Mouse (Mus musculus) left cerebral cortex, postnatal 14 days (tissue): Measurements from ENCODE around the gene Amotl1. TPM values are rescaled to one million over a fixed set of nuclear protein-coding genes. Genes with fewer than 3 reads are reported as not detected.
"Not testable (repeated sequence)": the region's sequence is repeated elsewhere in the genome, so short reads cannot be mapped to it uniquely, and the experiment has no call there.

ENCODE experiments used
- DNase-seq, 2 experiments: peaks; one replicate each; pipeline ENCODE4 v3.0.0; 2021 to 2022; ENCODE audit warnings: low spot score in 2 of 2, mixed read lengths in 1 of 2
- intact Hi-C: fragments of 180-260 bp; cut with DNase I; formaldehyde crosslinking; loops from one replicate; pipeline ENCODE4 v1.15.1; 2025
- total RNA-seq, 2 experiments: library from RNA; stranded (reverse); gene quantifications; 2 replicates each; pipeline ENCODE4 v1.2.3; 2021

Gene Amotl1
- total RNA-seq, 2 experiments from 2014 or later = 12.9 to 15.8 TPM

DNA sequence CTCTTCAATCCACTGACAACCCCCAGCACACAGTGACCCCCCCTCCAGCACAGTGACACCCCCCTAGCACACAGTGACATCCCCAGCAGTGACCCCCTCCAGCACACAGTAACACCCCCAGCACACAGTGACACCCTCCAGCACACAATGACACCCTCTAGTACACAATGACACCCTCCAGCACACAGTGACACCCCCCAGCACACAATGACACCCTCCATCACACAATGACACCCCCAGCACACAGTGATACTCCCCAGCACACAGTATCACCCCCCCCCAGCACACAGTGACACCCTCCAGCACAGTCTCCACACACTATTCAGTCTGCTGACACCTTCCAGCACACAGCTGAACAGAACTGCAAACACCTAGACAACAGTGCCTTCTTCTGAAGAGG, 32.3 kb downstream of the Amotl1 start:
- intact Hi-C loops = no loop called here
- DNase-seq = no peak

DNA sequence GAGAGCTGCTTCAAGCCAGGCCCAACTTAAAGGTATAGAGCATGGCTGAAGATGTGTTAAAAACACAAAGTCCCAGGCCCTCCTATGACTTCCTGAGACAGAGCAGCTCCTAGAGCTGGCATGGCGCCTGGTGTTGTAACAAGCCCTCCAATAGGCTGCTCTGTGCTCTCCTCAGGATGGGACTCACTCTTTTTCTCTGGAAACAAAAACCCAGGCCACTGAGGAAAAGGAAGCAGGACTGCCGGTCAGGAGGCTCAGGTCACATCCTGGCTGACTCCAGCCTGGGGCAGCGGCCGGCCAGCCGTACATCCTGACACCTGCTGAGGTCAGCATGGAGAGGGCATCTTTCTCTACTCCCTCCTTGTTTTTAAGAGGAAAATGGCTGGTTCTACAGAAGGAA, 36.3 kb downstream of the Amotl1 start:
- intact Hi-C loops = no loop called here

DNA sequence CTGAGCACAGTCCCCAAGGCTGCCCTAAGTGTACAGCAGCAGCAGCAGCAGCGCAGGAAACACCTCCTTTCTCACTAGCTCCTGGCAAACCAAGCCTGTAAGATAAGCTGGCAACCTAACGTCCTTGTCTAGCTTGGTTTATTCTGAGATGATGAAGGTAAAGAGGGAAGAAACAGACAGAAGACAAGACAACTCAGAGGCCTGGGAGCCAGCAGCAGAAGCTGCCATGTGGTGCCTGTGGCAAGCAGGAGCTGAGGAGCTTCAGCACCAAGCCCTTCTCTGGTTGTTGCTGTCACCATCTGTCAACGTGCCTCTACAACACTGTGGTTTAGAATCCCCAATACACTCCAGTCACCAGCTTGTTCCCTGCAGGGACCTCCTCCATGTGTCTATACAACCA, 37.4 kb downstream of the Amotl1 start:
- no peak for DNase-seq
- intact Hi-C loops = no loop called here

More for the DNA sequence above, 36.3 kb downstream of the Amotl1 start:
- no peak for DNase-seq

DNA sequence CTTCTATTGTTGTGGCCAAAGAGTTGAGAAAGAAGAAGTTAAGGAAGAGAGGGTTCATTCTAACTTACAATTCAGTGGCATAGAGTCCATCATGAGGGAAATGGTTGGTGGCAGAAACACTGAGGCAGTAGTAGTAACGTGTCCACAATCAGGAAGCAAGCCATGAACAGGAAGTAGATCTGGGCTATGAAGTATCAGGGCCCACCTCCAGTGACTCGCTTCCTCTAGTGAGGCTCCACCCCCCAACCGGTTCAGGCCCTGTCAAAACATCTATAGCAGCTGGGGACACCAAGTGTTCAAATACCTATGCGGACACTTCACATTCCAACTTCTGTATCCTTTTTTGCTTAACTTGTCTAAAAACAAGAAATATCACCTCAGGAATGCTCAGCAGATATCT, 38.9 kb downstream of the Amotl1 start:
- intact Hi-C loops = no loop called here
- DNase-seq = no peak

DNA sequence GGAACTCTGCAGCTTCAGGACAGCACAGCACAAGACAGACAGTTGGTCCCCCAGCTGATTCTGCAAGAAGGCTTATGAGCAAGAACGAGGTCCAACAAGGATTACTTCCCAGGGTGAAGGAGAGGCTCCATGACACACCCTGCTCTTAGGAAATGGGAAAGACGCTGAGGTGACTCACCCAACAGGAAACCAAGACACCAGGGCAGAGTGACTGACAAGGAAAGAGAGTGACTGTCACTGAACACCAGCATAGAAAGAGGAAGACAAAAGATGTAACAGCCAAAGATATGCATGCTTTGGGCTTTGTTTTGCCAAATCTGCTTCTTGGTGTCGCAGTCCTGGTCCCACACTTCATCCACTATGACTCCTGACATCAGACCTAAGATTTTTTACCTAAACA, 40.5 kb downstream of the Amotl1 start:
- intact Hi-C loops = no loop called here
- DNase-seq = no peak

DNA sequence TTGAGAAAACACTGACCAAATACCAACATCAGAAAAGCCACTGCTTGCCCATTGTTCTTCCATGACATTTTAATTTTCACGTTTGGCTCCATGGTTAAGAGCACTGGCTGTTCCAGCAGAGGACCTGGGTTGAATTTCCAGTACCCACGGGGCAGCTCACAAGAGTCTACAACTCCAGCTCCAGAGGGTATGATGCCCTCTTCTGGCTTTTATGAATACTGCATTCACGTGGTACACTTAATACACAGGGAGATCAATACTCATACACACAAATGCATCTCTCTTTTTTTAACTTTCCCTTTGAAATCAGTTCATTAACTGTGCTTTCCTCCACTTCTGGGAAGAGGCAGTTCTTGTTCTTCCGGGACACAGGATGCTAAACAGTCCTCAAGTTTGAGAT, 41.4 kb downstream of the Amotl1 start:
- intact Hi-C loops = no loop called here
- DNase-seq = no peak

DNA sequence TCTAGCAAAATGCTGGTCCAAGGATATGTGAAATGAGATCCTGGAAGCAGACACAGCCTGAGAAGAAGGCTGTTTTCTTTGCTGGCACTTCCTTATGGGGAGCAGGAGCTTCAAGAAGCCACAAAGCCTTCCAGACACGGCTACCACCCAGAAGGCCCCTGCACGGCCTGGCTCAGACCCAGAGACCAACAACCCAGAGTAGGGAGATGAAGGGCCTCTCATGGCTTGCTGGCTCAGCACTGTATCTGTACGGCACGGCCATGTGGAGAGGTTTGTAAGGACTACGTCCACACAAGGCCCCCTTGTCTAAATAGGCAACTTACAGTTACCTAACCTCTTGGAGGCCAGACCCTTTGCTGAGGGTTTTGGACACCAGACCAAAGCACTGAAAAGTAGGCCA, 45.1 kb downstream of the Amotl1 start:
- intact Hi-C loops = no loop called here
- DNase-seq = no peak

DNA sequence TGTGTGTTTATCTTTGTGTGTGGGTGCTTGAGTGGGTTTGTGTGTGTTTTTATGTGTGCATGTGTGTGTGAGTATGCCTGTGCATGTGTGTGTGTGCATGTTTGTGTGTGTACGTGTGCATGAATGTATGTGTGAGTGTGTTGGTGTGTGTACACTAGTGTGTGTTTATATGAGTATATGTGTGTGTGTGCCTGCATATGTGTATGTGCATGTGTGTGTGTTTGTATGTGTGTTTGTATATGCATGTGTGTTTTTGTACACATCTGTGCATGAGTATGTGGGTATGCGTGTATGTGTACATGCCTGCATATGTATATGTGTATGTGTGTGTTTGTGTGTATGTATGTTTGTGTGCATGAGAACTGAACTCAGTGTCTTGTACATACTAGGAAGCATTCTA, 46.7 kb downstream of the Amotl1 start:
- DNase-seq = no peak
- intact Hi-C loops = no loop called here

DNA sequence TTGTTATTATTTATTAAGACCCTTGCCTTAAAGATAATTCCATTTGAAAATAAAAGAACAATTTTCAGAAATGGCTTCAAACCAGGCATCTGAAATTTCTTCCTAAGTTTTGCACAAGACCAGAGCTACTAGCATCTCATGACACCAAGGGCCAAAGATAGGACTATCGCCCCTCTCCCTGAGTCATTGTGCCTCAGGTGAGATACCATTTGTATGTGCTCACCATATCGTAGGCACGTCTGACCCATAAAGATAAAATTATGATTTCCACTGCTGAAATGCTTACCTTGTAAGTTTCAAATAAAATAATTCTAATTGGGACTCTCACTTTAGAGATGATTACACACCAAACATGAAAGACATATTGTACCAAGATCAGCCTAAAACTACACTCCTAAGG, 47.4 kb downstream of the Amotl1 start:
- DNase-seq = no peak
- intact Hi-C loops = no loop called here

DNA sequence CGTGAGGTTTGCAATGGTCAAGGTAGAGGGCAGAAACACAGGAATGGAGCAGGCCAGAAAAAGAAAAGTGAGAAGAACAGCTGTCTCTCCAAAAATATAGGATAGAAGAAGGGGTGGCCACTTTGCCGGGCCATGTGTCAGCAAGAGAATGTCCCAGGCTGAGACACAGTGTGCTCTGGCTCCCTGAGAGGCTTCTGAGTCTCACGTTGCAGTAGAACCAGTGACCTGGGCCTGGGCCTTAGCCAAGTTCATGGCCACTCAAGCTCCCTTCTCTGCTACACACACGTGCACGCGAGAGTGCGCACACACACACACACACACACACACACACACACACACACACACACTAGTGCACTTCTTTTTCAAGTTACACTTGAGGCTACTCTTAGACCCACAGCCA, 48.0 kb downstream of the Amotl1 start:
- intact Hi-C loops = no loop called here
- no peak for DNase-seq

DNA sequence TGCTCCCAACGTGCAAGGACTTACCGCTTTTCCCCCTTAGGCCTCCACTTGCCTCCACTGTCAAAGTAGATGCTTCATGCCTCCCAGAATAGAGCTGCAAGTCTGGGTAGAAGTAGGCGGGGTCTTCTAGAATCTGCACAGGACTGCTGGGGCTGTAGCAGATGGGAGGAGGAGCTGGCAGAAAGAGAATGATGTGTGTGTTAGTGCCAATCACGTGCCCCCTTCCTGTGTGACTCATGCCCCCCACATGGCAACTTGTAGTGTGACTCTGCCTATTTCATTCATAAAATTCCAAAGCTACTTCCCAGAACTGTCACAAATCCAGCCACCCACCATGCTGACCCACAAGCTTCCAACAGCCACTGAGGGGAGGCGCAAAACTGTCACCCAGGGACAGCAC, 48.4 kb downstream of the Amotl1 start:
- DNase-seq = peak; percentile 62 to 86
- intact Hi-C loops = no loop called here

DNA sequence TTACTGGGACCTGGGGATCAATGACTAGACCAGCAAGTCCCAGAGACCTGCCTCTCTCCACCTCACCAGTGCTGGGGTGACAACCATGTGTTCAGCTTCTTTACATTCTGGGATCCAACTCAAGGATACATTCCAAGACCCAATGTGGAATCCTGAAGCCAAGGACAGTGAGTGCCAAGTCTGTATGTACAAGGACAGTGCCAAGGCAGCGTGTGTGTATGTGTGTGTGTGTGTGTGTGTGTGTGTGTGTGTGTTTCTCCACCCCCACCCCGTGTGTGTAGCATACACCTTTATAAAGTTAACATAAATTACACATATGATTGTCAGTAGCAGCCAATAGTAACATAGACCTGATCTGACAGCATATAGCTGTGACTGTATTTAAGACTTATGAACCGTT, 49.0 kb downstream of the Amotl1 start:
- DNase-seq = no peak
- intact Hi-C loops = no loop called here

DNA sequence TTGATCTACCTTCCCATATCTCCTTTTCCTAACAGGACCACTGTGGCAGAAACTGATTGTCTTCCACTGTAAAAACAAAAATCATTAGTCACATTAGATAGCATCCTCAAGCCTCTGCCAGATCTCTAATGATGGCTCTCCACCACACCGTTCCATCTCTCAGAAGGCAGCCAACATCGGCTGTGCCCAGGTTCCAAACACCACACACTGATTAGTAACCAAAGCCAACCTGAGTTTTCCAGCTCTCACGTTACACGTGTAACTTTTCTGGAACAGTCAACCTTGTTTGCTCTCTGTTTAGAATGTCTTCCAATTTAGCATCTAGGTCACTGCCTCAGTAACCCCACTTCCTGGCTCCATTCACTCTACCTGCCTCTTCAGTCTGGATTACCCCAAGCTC, 51.0 kb downstream of the Amotl1 start:
- intact Hi-C loops = no loop called here
- no peak for DNase-seq

DNA sequence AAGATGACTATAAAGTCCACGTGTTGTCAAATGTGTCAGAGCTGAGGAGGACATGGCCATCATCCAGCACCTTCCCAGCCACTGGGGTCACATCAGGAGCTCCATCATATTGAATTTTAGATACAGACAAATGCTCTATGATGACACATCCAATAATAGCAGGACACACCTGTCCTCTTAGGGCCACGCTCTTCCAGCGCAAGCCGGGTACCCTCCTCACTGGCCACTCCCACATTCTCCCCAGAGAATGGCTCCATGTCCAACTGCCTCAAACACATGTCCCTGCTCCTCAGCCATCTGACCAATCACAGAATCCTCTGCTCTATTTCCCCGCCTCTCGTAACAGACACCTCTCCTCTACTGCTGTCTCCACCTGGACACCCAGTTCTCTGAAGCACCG, 54.2 kb downstream of the Amotl1 start:
- intact Hi-C loops = no loop called here
- no peak for DNase-seq

DNA sequence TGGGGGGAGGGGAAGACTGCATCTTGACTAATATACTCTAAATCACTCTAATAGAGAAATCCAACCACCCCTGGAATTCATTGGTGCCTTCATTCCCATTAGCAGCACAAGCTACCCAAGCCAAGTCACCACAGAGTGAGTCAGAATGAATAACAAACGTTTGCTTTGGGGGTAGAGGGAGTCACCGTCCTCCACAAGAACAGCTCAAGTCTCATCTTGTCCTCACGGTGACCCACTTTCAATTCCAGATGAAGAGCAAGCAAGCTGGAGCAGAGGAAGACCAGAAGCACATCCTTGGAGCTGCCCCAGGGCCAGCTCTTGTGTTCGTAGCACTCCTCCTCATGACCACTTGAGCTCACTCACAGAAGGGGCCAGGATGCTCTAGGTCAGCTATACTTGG, 56.2 kb downstream of the Amotl1 start:
- no peak for DNase-seq
- intact Hi-C loops = no loop called here

DNA sequence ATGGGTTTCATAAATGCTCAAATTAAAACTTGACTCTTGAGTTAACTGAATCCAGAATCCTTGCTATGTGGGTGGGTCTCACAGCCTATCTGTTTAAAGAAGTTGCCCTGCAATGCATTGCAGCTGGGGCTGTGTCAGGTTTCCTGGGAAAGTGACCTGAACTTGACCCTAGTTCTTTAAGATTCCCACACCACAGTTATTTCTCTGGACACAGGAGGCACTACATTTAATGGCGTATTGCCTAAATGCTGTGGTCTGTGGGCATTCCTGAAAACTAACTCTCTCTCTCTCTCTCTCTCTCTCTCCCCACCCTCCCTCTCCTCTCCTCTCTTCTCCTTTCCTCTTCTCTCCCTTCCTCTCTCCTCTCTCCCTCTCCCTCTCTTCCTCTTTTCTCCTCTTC, 59.2 kb downstream of the Amotl1 start:
- intact Hi-C loops = no loop called here
- no peak for DNase-seq

DNA sequence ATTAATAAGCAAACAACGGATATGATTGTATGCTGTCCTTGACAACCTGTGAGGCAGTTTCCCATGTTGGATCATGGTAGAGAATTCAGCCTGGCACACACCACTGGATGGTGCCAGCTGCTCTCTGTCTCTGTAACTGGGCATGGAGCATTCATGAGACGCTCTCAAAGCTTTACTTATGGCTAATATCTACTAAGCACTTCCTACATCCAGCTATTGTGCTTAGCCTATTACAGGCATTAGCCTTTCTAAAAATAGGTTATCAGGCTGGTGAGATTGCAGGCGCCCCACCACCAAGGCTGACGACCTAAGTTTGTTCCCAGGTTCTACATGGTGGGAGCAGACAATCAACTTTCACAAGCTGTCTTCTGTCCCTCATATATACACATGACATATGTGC, 65.9 kb downstream of the Amotl1 start:
- intact Hi-C loops = no loop called here
- no peak for DNase-seq

DNA sequence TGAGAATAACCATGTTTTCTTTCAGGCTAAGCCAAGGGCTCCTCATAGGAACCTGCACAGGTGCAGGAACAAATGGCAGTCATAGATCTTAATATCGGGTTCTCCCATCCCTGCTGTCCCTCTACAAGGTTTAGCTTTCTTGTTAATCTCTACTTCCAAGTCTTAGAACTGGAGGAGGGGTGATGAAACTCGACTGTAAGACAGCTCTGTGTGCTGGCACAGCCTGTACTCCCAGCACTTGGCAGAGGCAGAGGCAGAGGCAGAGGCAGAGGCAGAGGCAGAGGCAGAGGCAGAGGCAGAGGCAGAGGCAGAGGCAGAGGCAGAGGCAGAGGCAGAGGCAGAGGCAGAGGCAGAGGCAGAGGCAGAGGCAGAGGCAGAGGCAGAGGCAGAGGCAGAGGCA, 68.5 kb downstream of the Amotl1 start:
- intact Hi-C loops, DNase-seq: not testable (repeated sequence)

DNA sequence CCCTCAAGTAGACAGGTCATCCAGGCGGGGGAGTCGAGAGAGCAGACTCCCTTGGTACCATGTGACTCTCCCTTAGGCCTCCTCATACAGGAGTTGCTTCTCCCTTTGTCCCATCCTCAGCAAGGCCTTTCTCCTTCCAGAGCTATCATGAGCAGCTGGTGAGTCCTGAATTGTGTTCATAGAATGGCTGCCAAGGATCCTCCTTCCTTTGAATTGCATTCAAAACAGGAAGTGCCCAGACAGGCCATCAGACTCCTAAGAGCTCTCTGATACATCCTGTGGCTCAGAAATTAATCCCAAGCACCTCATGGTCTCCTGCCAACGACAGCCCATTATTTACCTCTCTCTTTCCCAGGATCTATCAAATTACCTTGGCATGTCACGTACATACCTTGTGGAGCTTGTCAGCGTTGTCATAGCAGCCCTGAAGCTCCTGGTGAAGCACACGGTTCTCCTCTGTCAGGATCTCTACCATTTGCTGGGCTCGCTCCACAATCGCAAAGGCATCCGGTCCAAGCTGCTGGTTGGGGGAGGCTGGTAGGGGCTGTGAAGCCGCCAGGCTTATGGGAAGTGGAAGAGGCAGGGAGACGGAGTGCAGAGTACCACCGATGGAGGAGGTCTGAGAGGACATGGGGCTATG, 70.0 kb downstream of the Amotl1 start:
- peak in 1 of 2 experiments; percentile 15 for DNase-seq
- intact Hi-C loops = no loop called here

DNA sequence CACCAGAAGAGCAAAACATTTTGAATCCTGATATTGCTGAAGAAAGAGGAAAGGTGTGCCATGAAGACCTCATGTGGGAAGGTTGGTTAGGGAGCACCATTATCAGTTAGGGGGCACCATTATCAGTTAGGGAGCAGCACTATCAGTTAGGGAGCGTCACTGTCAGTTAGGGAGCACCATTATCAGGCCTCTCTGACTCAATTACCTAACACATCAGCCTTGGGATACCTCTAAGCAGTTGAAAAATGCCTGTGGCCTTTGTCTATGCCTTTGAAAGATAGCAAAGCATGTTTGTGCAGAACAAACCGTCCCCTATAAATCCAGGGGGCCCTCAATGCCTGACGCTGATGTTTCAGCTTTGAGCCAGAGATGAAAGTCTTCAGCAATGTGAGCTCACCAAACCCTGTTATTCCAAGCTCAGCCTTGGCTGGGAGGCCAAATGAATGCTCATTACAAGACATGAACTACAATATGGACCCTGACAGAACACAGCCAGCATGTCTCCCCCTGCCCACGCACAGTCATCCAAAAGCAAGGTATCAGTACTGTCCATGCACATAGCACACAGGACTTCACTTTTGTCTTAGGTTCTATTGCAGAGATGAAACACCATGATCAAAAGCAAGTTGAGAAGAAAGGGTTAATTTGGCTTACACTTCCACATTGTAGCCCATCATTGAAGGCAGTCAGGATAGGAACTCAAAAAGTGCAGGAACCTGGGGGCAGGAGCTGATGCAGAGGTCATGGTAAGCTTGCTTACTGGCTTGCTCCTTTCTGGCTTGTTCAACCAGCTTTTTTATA, 75.5 kb downstream of the Amotl1 start:
- intact Hi-C loops = no loop called here
- no peak for DNase-seq

DNA sequence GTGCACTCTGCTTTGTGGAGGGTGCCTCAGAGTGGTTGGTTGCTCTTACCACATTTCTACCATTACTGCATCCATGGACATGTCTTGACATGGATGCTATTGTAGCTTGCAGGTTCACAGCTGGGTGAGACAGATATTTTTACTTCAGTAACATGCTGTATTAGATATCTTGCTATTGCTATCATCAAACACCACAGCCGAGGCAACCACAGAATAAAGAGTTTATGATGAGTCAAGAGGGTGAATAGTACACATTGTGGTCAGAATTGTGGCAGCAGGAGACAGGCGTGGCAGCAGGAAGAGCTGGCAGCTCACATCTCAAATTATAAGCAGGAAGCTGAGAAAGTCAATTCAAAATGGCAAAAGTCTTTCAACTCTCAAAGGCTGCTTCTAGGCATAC, 76.4 kb downstream of the Amotl1 start:
- no peak for DNase-seq
- intact Hi-C loops = no loop called here
